Mouse (Mus musculus) neural tube, embryonic 15.5 days (tissue): ENCODE results near the gene Kdelr3. TPM values are rescaled to one million over a fixed set of nuclear protein-coding genes. Genes with fewer than 3 reads are reported as not detected.

ENCODE experiments used
- ATAC-seq: fragments of 200-750 bp; cut with Nextera tagmentation; 2 replicates; pipeline ENCODE4 v1.8.0; 2017; ENCODE audit warnings: mild to moderate bottlenecking, moderate TSS enrichment, moderate library complexity; ENCODE audit not compliant: low FRiP score
- H3K27ac ChIP-seq: fragments of 300-500 bp; sonication (generic); replicated peaks from 2 replicates; pipeline ENCODE4 v1.5.1; 2015; ENCODE audit warnings: mild to moderate bottlenecking, inconsistent platforms
- H3K27me3 ChIP-seq: fragments of 300-500 bp; sonication (generic); replicated peaks from 2 replicates; pipeline ENCODE4 v1.6.1; 2015; ENCODE audit warnings: inconsistent platforms
- H3K36me3 ChIP-seq: fragments of 300-500 bp; sonication (generic); 2 replicates; pipeline ENCODE4 v1.6.1; 2015; ENCODE audit warnings: inconsistent platforms
- H3K4me1 ChIP-seq: fragments of 300-500 bp; sonication (generic); 2 replicates; pipeline ENCODE4 v1.6.1; 2015; ENCODE audit warnings: inconsistent platforms
- H3K4me2 ChIP-seq: fragments of 300-500 bp; sonication (generic); 2 replicates; pipeline ENCODE4 v1.6.1; 2015; ENCODE audit warnings: inconsistent platforms, mild to moderate bottlenecking, moderate library complexity
- H3K4me3 ChIP-seq: fragments of 300-500 bp; sonication (generic); replicated peaks from 2 replicates; pipeline ENCODE4 v1.5.1; 2015; ENCODE audit warnings: mild to moderate bottlenecking, inconsistent platforms
- H3K9ac ChIP-seq: fragments of 300-500 bp; sonication (generic); replicated peaks from 2 replicates; pipeline ENCODE4 v1.6.1; 2015; ENCODE audit warnings: mild to moderate bottlenecking, inconsistent platforms
- H3K9me3 ChIP-seq: fragments of 300-500 bp; sonication (generic); replicated peaks from 2 replicates; pipeline ENCODE4 v1.6.1; 2016; ENCODE audit warnings: inconsistent platforms
- WGBS: fragments of 180-500 bp; shearing (Covaris S2); methylation state at CpG from one replicate; pipeline ENCODE4 v1.1.7; 2015; ENCODE audit warnings: mixed read lengths; 5-methylcytosine and 5-hydroxymethylcytosine counted together
- polyA plus RNA-seq: library from polyadenylated mRNA; unstranded; fragments of >200 nt; fragmentation: Nextera tagmentation; extraction: Ambion mirVana; gene quantifications from 2 replicates; pipeline ENCODE4 v1.2.1, GENCODE M21; 2015

Kdelr3 gene
- polyA plus RNA-seq = 18.5 and 23.9 TPM in 2 replicates

DNA sequence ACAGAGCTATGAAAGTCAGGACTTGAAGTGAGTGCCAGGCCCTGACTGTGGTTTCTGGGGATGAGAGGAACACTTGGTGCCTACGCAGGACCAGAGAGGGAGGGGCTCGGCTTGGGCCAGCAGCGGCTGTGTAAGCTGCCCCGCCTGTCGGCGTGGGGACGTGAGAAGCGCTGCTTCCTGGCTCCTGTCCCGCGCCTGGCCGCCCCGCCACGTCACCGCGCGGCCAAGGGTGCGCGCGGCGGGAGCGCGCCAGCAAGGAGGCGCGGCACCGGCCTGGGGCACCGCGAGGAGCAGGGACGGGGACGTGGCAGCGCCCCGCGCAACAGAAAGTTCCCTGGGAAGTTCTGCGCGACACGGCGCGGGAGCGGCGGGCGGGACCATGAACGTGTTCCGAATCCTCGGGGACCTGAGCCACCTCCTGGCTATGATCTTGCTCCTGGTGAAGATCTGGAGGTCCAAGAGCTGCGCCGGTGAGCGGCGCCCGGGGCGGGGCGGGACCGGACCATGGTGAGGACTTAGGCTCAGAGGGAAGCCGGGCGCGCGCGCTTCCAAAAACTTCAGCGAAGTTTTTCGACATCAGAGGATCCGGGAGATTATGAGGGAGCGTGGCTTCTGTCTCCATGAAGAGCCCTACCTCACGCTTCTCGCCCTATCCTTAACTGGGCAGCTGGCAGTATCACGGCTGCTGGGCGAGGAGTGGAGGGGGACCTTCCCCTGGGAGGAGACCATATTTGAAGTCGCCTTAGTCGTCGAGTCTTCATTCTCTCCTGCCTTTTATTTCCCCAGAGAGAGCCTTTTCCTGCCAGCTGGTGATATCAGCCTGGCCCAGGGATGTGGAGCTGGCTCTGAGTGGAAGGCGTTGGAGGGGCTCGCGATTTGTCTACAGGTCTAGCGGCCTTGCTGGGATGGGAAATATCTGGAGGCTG is at the start of gene Kdelr3:
Gene Kdelr3, plus strand, starts transcription at position 241 of the 926 bp plus-strand sequence.
- H3K4me2 ChIP-seq = peak within 1 kb of the TSS; percentile 85
- peaks cover 24% of the 10 kb centered on the region for H3K4me1 ChIP-seq
- no peaks in the 10 kb centered on the region for H3K9me3 ChIP-seq
- ATAC-seq = no peak
- H3K4me3 ChIP-seq = peak within 1 kb of the TSS; percentile 44
- H3K9ac ChIP-seq = peak within 1 kb of the TSS; percentile 46
- no peak within 1 kb of the TSS for H3K27ac ChIP-seq
- WGBS = under 1% methylated on average over 71 of the region's 71 CpGs
- H3K27me3 ChIP-seq = peaks cover 59% of the 10 kb centered on the region
- no peaks in the 10 kb centered on the region for H3K36me3 ChIP-seq

DNA sequence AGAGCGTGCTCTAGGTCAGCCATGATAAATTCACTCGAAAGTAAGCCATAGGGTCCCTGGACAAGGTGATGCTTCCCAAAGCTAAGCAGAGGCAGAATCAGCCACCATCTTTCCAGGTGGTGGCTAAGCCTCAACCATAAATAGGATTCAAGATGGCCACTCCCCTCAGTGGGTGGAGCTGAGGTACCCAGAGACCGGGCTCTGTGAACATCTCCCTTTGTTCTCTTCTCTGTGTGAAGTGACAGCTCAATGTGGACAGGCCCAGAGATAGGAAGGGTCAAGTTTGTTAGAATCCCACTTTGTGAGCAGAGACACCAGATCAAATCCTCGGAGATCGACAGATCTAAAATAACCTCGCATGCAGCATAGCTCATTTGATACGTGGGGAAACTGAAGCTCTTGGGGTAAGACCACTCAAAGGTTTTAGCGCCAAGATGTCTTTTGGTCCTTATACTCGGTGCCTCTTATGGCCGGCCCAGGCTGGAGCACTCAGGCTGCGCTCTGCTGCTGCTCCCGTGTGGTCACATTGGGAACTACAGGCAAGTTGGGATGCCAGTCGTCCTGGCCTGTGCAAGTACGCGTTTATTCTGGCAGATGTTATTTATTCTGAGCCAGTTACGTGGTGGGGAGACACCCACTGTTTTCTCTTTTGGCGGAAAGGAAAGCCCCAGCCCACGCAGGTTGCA is 49.5 kb upstream of the Kdelr3 start:
- no peak overlapping the region for H3K4me3 ChIP-seq
- peaks cover 5% of the 10 kb centered on the region; the same call in 1 of the 2 replicates for H3K4me1 ChIP-seq
- no peak overlapping the region for H3K4me2 ChIP-seq
- WGBS = 7% methylated on average over 18 of the region's 18 CpGs
- peaks cover 17% of the 10 kb centered on the region for H3K27me3 ChIP-seq
- no peak overlapping the region for H3K27ac ChIP-seq
- H3K36me3 ChIP-seq = no peaks in the 10 kb centered on the region
- H3K9me3 ChIP-seq = no peaks in the 10 kb centered on the region
- H3K9ac ChIP-seq = no peak overlapping the region
- peak; percentile 87 for ATAC-seq

DNA sequence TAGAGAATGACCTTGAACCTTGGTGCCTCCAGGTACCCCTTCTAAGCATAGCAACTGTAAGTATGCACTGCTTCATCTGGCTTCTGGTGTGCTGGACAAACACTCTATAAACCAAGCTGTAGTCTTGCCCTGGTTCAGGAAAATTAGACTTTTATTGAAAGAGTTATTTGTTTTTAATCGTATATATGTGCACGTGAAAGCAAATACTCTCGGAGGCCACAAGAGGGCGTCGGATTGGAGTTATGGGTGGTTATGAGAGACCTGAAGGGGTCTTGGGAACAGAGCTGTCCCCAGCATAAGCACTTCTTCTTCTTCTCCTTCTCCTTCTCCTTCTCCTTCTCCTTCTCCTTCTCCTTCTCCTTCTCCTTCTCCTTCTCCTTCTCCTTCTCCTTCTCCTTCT is 46.6 kb upstream of the Kdelr3 start:
- no peak for ATAC-seq
- Histone ChIP-seq H3K4me1 (peaks cover 5% of the 10 kb centered on the region; the same call in 1 of the 2 replicates), H3K4me3 (no peak overlapping the region), H3K27ac (no peak overlapping the region), H3K36me3 (no peaks in the 10 kb centered on the region), H3K4me2 (no peak overlapping the region), H3K9me3 (no peaks in the 10 kb centered on the region), H3K27me3 (peaks cover 9% of the 10 kb centered on the region; the same call in 1 of the 2 replicates), H3K9ac (no peak overlapping the region)
- 75% methylated on average over 5 of the region's 5 CpGs for WGBS

DNA sequence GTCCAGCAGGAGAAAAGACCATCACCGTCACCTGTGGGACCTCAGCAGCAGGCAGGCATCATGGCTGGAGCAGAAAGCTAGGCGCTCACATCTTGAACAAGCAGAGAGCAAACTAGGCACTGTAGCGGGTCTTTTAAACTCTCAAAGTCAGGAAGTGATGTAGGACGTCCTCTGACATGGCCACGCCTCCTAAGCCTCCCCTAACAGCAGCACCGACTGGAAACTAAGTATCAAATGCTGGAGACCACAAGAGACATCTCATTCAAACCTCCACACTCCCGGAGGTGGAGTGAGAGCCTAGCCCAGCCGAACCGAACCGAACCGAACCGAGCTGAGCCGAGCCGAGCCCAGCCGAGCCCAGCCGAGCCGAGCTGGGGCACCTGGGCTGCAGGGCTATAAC is 45.6 kb upstream of the Kdelr3 start:
- Histone ChIP-seq H3K9me3 (no peaks in the 10 kb centered on the region), H3K27me3 (peaks cover 9% of the 10 kb centered on the region; the same call in 1 of the 2 replicates), H3K4me2 (peak overlapping the region; percentile 50), H3K4me3 (peak overlapping the region; percentile 24), H3K9ac (peak overlapping the region; percentile 20; the same call in 1 of the 2 replicates), H3K36me3 (no peaks in the 10 kb centered on the region), H3K27ac (no peak overlapping the region), H3K4me1 (peaks cover 5% of the 10 kb centered on the region; the same call in 1 of the 2 replicates)
- ATAC-seq = no peak
- 35% methylated on average over 17 of the region's 17 CpGs for WGBS

DNA sequence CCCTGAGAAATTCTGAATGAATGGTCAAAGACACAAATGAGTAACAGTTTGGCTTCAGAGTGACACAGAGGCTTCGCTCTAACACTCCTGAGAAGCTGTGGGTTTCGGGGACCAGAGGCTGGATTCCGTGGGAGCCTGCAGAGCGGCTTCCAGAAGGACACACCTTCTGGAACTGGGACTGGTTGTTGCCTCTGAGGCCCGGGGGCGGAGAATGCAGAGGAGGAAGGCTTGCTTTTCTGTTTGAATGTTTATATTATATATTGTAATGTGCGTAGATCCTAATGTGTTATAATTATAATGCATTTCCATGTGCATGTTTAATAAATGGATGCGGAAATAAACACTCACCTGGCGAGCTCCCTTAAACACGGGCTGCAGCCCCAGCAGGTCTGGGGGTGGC is 45.1 kb upstream of the Kdelr3 start:
- peak overlapping the region; percentile 24; the same call in 1 of the 2 replicates for H3K4me3 ChIP-seq
- ATAC-seq = no peak
- no peaks in the 10 kb centered on the region for H3K36me3 ChIP-seq
- peak overlapping the region; percentile 50 for H3K4me2 ChIP-seq
- no peaks in the 10 kb centered on the region for H3K9me3 ChIP-seq
- no peak overlapping the region for H3K27ac ChIP-seq
- H3K27me3 ChIP-seq = peaks cover 9% of the 10 kb centered on the region; the same call in 1 of the 2 replicates
- peaks cover 5% of the 10 kb centered on the region; the same call in 1 of the 2 replicates for H3K4me1 ChIP-seq
- H3K9ac ChIP-seq = no peak overlapping the region; the same call in 1 of the 2 replicates
- WGBS = 52% methylated on average over 10 of the region's 10 CpGs

DNA sequence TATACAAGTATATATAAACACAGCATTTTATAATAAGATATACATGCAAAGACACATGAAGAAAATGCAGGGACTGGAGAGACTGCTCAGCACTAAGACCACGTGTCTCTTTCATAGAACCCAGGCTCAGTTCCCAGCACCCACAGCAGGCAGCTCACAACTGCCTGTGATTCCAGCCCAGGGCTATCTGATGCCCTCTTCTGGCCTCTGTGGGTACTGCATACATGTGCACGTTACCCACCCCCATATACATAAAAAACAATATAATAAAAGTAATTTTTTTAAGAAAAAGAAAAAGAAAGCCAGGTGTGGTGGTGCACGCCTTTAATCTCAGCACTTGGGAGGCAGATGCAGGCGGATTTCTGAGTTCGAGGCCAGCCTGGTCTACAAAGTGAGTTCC is 43.2 kb upstream of the Kdelr3 start:
- Histone ChIP-seq H3K9me3 (no peaks in the 10 kb centered on the region), H3K4me1 (peaks cover 5% of the 10 kb centered on the region; the same call in 1 of the 2 replicates), H3K9ac (no peak overlapping the region), H3K36me3 (no peaks in the 10 kb centered on the region), H3K27ac (no peak overlapping the region), H3K4me3 (no peak overlapping the region), H3K27me3 (peaks cover under 1% of the 10 kb centered on the region; the same call in 1 of the 2 replicates), H3K4me2 (no peak overlapping the region)
- no peak for ATAC-seq
- 84% methylated on average over 5 of the region's 5 CpGs for WGBS

DNA sequence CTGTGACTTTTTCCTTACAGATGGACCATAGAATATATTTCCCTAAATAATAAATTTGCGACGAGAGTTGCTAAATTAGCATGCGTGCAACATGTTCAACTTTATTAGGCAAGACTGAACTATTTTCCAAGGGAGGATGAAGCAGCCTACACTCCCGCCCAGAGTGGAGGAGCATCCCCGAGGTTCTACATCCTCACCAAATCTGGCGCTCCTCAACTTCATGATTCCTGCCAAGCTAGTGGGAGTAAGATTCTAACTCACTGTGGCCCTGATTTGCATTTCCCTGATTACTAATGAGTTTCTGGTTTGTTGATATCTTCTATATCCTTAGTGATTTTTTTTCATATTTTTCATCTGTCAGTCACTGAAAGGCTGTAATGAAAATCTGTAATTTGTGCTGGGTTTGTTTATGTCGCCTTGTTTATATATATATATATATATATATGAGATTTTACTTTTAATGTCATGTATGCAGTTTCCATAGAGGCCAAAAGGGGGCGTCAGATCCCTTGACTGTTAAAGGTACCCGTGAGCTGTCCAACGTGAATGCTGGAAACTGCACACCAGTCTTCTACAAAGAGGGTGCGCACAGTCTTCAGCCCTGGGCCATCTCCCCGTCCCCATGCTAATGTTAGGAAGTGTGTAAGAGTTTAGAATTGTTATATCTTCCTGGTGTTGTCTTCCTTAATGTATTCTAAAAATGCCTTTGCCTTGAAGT is 42.4 kb upstream of the Kdelr3 start:
- Histone ChIP-seq H3K36me3 (no peaks in the 10 kb centered on the region), H3K4me1 (peaks cover 5% of the 10 kb centered on the region; the same call in 1 of the 2 replicates), H3K4me3 (no peak overlapping the region), H3K27me3 (no peaks in the 10 kb centered on the region; the same call in 1 of the 2 replicates), H3K27ac (no peak overlapping the region), H3K4me2 (no peak overlapping the region), H3K9me3 (no peaks in the 10 kb centered on the region), H3K9ac (no peak overlapping the region)
- 57% methylated on average over 12 of the region's 12 CpGs for WGBS
- ATAC-seq = no peak

DNA sequence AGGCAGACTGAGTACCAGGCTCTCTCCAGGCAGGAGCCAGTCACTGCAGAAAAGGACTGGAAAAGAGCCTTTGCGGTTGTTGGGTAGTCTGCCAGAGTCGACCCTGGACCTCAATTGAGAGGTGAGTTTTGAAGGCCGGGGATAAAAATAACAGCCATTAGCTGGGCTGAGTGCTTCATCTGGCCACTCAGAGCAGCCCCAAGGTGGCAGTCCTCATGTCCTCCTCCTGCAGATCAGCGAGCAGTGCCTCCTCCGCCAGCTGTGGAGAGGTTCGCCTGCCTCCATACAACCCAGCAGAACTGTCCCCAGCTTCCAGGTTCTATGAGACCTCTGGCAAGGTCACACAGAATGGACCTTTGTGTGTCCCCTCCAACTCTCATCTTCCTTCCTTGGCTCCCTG is 39.0 kb upstream of the Kdelr3 start:
- ATAC-seq = no peak
- Histone ChIP-seq H3K9ac (no peak overlapping the region), H3K4me3 (no peak overlapping the region), H3K4me2 (no peak overlapping the region), H3K9me3 (no peaks in the 10 kb centered on the region), H3K27me3 (peaks cover 13% of the 10 kb centered on the region; the same call in 1 of the 2 replicates), H3K27ac (no peak overlapping the region), H3K4me1 (peaks cover 4% of the 10 kb centered on the region; the same call in 1 of the 2 replicates), H3K36me3 (no peaks in the 10 kb centered on the region)
- WGBS = 57% methylated on average over 6 of the region's 6 CpGs

DNA sequence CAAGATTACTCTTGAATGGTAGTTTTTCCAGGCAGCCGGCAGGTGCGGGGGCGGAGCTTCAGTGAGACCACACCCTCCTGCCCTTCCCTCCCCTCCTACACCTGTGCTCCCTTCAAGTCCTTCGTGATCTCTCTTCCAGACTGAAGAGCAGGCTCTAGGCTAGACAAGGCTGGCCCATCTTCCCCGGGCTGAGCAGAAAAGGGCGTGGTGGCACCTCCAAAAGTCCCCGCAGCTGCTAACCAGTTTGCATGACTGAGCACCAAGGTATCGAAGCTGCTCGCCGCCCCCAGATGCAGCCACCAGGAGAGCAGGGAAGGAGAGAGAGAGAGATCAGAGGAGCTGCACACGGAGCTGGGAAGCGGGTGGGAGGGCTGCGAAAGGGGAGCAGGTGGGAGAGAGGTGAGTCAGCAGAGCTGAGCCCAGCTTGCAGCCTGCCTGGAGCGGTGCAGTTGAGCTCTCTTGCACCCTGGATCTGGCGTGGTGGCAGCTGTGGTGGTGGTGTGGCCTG is 35.0 kb upstream of the Kdelr3 start:
- ATAC-seq = no peak
- H3K27ac ChIP-seq = no peak overlapping the region
- H3K4me2 ChIP-seq = no peak overlapping the region
- H3K9ac ChIP-seq = no peak overlapping the region
- H3K27me3 ChIP-seq = peaks cover 13% of the 10 kb centered on the region; the same call in 1 of the 2 replicates
- H3K4me1 ChIP-seq = peaks cover 4% of the 10 kb centered on the region; the same call in 1 of the 2 replicates
- no peak overlapping the region for H3K4me3 ChIP-seq
- H3K36me3 ChIP-seq = no peaks in the 10 kb centered on the region
- WGBS = 9% methylated on average over 15 of the region's 15 CpGs
- H3K9me3 ChIP-seq = 0 out of 2 replicates have a peak, but pooled peaks cover 3% of the 10 kb centered on the region

DNA sequence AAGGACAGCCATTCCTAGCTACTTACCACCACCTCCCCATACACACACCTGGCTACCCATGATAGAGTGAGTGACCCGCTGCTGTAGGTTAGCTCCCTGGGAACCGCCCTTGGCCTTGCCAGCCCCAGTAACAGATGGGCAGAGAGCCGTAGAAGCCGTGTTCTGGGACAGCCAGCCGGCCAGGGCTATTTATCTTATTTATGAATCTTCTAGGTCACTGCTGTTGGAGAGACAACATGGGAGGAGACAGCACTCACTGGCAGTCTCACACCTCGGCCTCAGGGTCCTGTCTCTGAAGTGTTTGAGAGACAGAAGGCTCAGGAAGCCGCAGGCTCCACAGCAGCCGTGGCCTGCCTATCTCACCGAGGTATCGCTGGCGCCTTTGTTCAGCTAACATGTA is 26.7 kb upstream of the Kdelr3 start:
- no peak overlapping the region for H3K9ac ChIP-seq
- no peaks in the 10 kb centered on the region for H3K36me3 ChIP-seq
- WGBS = 53% methylated on average over 11 of the region's 11 CpGs
- peaks cover 4% of the 10 kb centered on the region; the same call in 1 of the 2 replicates for H3K4me1 ChIP-seq
- H3K4me2 ChIP-seq = no peak overlapping the region
- 0 out of 2 replicates have a peak, but pooled peaks cover 3% of the 10 kb centered on the region for H3K9me3 ChIP-seq
- H3K27ac ChIP-seq = no peak overlapping the region
- ATAC-seq = no peak
- H3K27me3 ChIP-seq = peaks cover 14% of the 10 kb centered on the region
- no peak overlapping the region for H3K4me3 ChIP-seq

DNA sequence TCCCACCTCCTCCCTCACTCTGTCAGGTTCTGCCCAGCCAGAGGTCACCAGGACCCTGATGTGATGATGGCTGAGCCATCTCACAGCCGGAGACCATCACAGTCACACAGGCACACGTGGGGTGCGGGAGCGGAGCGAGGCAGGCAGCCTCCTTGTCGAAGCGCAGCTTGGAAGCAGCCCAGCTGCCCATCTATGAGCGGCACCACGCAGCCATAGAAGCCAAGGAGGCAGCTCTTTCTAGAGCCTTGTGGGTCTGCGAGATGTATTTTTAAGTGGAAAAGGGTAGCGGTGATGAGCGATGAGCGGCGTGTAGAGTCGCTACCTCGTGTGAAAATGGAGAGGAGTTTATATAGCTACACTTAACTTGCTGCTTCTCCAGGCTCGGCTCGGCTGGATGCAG is 22.7 kb upstream of the Kdelr3 start:
- H3K9ac ChIP-seq = no peak overlapping the region
- 46% methylated on average over 18 of the region's 18 CpGs for WGBS

More for the DNA sequence above, 22.7 kb upstream of the Kdelr3 start:
- Histone ChIP-seq H3K36me3 (no peaks in the 10 kb centered on the region), H3K27me3 (peaks cover 14% of the 10 kb centered on the region), H3K27ac (no peak overlapping the region), H3K4me3 (no peak overlapping the region), H3K9me3 (no peaks in the 10 kb centered on the region), H3K4me1 (peaks cover 6% of the 10 kb centered on the region; the same call in 1 of the 2 replicates), H3K4me2 (peak overlapping the region; percentile 13)
- no peak for ATAC-seq
